Mouse (Mus musculus) embryo, embryonic 10.5 days (tissue): ENCODE data around the gene Rpl27.
"Not testable (repeated sequence)": the region's sequence is repeated elsewhere in the genome, so short reads cannot be mapped to it uniquely, and the experiment has no call there.

Experiments used
- DNase-seq: peaks from one replicate; pipeline ENCODE4 v3.0.0-alpha.2; 2015; ENCODE audit warnings: low spot score

Rpl27 gene

GRCm38 (mm10) chr11:101447786-101448185 lies 5.7 kb downstream of the Rpl27 start:
- DNase-seq = no peak

- DNase-seq = peak; percentile 49
Measured at GRCm38 (mm10) chr11:101448274-101448746, 6.2 kb downstream of the Rpl27 start, which contains the start of gene Ifi35. TSS of gene Ifi35 (plus strand) at chr11:101448407.

GRCm38 (mm10) chr11:101448899-101449298 lies 6.8 kb downstream of the Rpl27 start:
- DNase-seq = no peak

GRCm38 (mm10) chr11:101449596-101449995 lies 7.5 kb downstream of the Rpl27 start:
- DNase-seq = not testable (repeated sequence)

GRCm38 (mm10) chr11:101450394-101450793 lies 8.3 kb downstream of the Rpl27 start:
- no peak for DNase-seq

- no peak for DNase-seq
Measured at GRCm38 (mm10) chr11:101451536-101451935, 9.4 kb downstream of the Rpl27 start.

GRCm38 (mm10) chr11:101452093-101452774 lies 10.1 kb downstream of the Rpl27 start:
- DNase-seq = no peak

GRCm38 (mm10) chr11:101454702-101455101 lies 12.6 kb downstream of the Rpl27 start:
- no peak for DNase-seq

GRCm38 (mm10) chr11:101455627-101456026 lies 13.5 kb downstream of the Rpl27 start:
- DNase-seq = no peak

GRCm38 (mm10) chr11:101457631-101458030 lies 15.5 kb downstream of the Rpl27 start:
- DNase-seq = no peak

GRCm38 (mm10) chr11:101458217-101458616 lies 16.1 kb downstream of the Rpl27 start:
- DNase-seq = no peak

- DNase-seq = no peak
Measured at GRCm38 (mm10) chr11:101459716-101460115, 17.6 kb downstream of the Rpl27 start.

- DNase-seq = no peak
Measured at GRCm38 (mm10) chr11:101460321-101460720, 18.2 kb downstream of the Rpl27 start.

- DNase-seq = no peak
Measured at GRCm38 (mm10) chr11:101462141-101462540, 20.0 kb downstream of the Rpl27 start.

- peak; percentile 78 for DNase-seq
Measured at GRCm38 (mm10) chr11:101462583-101463440, 20.7 kb downstream of the Rpl27 start.

- no peak for DNase-seq
Measured at GRCm38 (mm10) chr11:101464211-101465100, 22.4 kb downstream of the Rpl27 start, which contains the start of gene Rnd2. TSS of gene Rnd2 (plus strand) at chr11:101464999.

GRCm38 (mm10) chr11:101465101-101465868 lies 23.2 kb downstream of the Rpl27 start:
- peak; percentile 74 for DNase-seq

GRCm38 (mm10) chr11:101465869-101466551 lies 23.9 kb downstream of the Rpl27 start, which contains the start of gene Vat1:
TSS of gene Vat1 (minus strand) at chr11:101466230.
- peak; percentile 71 for DNase-seq

- DNase-seq = not testable (repeated sequence)
Measured at GRCm38 (mm10) chr11:101466552-101466950, 24.5 kb downstream of the Rpl27 start.
